Mouse (Mus musculus): ENCODE measurements at regions not wholly inside any gene's neighbourhood (a gene's known extent, or its start where the extent isn't known, plus 50 kb on each side); places are given as distances from the start of the nearest gene placed in this dataset. TPM values are rescaled to one million over a fixed set of nuclear protein-coding genes. Genes with fewer than 3 reads are reported as not detected.

GRCm38 (mm10) chr5:64749415-64750166 lies 53.6 kb upstream of the Klf3 start:
- Histone ChIP-seq H3K36me3 (no peaks in the 10 kb centered on the region), H3K27ac (no peak overlapping the region), H3K4me2 (no peak overlapping the region), H3K9me3 (replicated peaks) (no peaks in the 10 kb centered on the region), H3K9ac (no peak overlapping the region), H3K27me3 (no peaks in the 10 kb centered on the region), H3K4me3 (no peak overlapping the region), H3K4me1 (replicated peaks) (peaks cover 4% of the 10 kb centered on the region; the same call in 1 of the 2 replicates)
- 77% methylated on average over 14 of the region's 14 CpGs for WGBS
- ATAC-seq (replicated peaks; ENCODE audit: insufficient number of reproducible peaks, insufficient read depth, low FRiP score, low read depth) = no peak

GRCm38 (mm10) chr5:64750406-64750805 lies 52.8 kb upstream of the Klf3 start:
- H3K36me3 ChIP-seq = no peaks in the 10 kb centered on the region
- H3K9me3 ChIP-seq (replicated peaks) = no peaks in the 10 kb centered on the region
- no peaks in the 10 kb centered on the region for H3K27me3 ChIP-seq
- peaks cover 4% of the 10 kb centered on the region; the same call in 1 of the 2 replicates for H3K4me1 ChIP-seq (replicated peaks)
- ATAC-seq (replicated peaks; ENCODE audit: insufficient number of reproducible peaks, insufficient read depth, low FRiP score, low read depth) = no peak
- no peak overlapping the region for H3K4me2 ChIP-seq
- no peak overlapping the region for H3K9ac ChIP-seq
- 93% methylated on average over 3 of the region's 3 CpGs for WGBS
- no peak overlapping the region for H3K27ac ChIP-seq
- no peak overlapping the region for H3K4me3 ChIP-seq

- Histone ChIP-seq H3K27me3 (no peaks in the 10 kb centered on the region), H3K9ac (no peak overlapping the region), H3K9me3 (replicated peaks) (no peaks in the 10 kb centered on the region), H3K27ac (no peak overlapping the region), H3K4me3 (no peak overlapping the region), H3K4me1 (replicated peaks) (peaks cover 4% of the 10 kb centered on the region; the same call in 1 of the 2 replicates), H3K4me2 (no peak overlapping the region), H3K36me3 (no peaks in the 10 kb centered on the region)
- WGBS = 25% methylated on average over 7 of the region's 7 CpGs
- no peak for ATAC-seq (replicated peaks; ENCODE audit: insufficient number of reproducible peaks, insufficient read depth, low FRiP score, low read depth)
Measured at GRCm38 (mm10) chr5:64750976-64751656, 52.1 kb upstream of the Klf3 start.

DNA sequence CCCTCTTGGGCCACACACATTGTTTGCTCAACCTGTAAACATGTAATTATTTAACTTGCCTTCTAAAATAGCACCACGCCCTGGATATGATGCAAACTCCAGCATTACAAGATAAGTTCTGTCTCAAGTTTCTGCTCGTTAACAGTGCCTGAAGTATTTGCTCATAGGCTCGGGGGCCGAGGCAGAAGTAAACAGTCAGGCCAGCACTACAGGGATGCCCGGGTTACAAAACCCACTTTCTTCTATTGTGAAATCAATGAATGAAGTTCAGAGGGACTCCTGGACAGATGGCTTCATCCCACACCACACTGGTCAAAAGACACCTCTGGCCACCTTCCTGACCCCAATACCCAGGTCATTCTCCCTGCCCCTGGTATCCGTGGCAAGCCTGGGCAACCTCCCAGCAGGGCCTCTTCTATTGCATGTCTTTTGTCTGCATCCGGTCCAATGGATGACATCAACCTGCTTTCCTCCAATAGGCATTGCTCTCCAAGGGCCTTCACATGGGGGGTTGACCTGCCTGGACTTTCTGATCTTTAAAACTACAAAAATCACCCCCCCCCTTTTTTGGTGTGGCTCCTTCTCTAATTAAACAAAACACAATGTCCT lies 49.9 kb upstream of the Klf3 start:
- H3K27me3 ChIP-seq = no peaks in the 10 kb centered on the region
- peaks cover 4% of the 10 kb centered on the region; the same call in 1 of the 2 replicates for H3K4me1 ChIP-seq (replicated peaks)
- H3K4me2 ChIP-seq = no peak overlapping the region
- 78% methylated on average over 7 of the region's 7 CpGs for WGBS
- ATAC-seq (replicated peaks; ENCODE audit: insufficient number of reproducible peaks, insufficient read depth, low FRiP score, low read depth) = no peak
- no peak overlapping the region for H3K9ac ChIP-seq
- H3K9me3 ChIP-seq (replicated peaks) = no peaks in the 10 kb centered on the region
- H3K36me3 ChIP-seq = no peaks in the 10 kb centered on the region
- no peak overlapping the region for H3K4me3 ChIP-seq
- H3K27ac ChIP-seq = no peak overlapping the region

Small RNAs in the stretch of these regions (microRNA-seq; reads per million reads assigned to microRNA genes)
- not detected for gene Gm25306
